Mouse (Mus musculus) c-Kit-positive CD71-positive TER-119-negative erythroid progenitor cells, embryonic 14.5 days (primary cell): ENCODE measurements around the gene Rhbdd2.

Experiments used
- DNase-seq: peaks from one replicate; pipeline ENCODE4 v3.0.0-alpha.2; 2013; ENCODE audit warnings: low read depth

Gene Rhbdd2

DNA sequence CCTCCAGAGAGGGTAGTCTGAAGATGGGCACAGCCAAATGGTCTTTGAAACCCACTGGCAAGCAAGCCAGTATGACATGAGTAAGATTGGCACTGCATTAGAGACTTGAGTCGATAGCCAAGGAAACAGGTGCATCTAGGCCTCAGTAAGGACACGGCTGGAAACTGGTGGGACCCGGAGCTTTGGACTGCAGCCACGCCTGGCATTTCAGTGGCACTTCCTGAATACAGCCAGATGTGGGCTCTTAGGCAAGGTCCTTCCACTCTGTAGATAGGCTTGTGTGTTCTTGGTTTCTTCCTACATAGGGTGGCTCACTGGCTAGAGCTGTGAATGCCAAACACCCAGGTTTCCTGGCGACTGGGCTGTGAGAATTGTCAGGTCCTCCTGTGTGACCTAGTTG, 12.9 kb downstream of the Rhbdd2 start:
- no peak for DNase-seq

GRCm38 (mm10) chr5:135646038-135646437, 13.6 kb downstream of the Rhbdd2 start:
- no peak for DNase-seq

GRCm38 (mm10) chr5:135648461-135649308, 16.3 kb downstream of the Rhbdd2 start:
- no peak for DNase-seq

- DNase-seq, result no peak
These were observed 16.9 kb downstream of the Rhbdd2 start for GRCm38 (mm10) chr5:135649309-135649633.

GRCm38 (mm10) chr5:135651536-135651935, 19.1 kb downstream of the Rhbdd2 start:
- no peak for DNase-seq

- DNase-seq, result no peak
These were observed 20.8 kb downstream of the Rhbdd2 start for GRCm38 (mm10) chr5:135653209-135653608.

GRCm38 (mm10) chr5:135656046-135656445, 23.6 kb downstream of the Rhbdd2 start:
- DNase-seq, result no peak

DNA sequence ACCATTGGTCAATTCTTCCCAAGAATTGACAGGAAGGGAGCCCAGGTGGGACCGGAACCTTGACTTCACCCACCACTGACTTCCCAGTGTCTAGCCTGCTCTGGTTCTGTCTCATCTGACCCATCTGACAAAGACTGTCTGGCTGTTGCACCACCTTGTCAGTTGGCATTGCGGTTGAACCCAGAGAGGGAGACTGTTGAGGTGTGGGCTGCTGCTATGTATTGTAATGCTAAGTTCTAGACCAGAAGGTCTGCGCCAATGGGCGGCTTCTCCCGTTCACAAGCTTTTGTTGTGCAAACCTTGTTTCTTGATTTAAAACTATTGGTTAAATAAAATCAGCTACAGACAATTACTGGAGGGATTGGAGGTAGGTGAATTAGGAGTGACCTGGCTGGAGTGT, 24.7 kb downstream of the Rhbdd2 start:
- no peak for DNase-seq

GRCm38 (mm10) chr5:135657703-135658373, 25.4 kb downstream of the Rhbdd2 start:
- DNase-seq, result peak; percentile 36

DNA sequence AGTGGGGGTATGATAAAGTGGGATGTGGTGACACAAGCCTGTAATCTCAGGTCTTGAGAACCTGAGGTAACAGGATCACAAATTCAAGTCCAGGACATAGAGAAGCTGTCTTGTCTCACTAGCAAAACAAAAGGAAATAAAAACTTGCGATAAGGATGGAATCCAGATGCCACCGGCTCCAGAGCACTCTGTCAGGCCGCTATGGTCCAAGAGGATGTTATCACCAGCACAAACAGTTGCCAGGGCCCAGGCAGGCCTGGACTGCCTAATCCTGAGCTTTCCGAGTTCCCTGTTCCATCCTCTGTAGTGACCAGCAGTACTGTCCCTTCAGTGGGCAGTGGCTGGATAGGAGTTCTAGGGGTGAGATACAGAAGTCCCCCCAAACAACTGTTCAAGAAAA, 27.5 kb downstream of the Rhbdd2 start:
- no peak for DNase-seq

- no peak for DNase-seq
These were observed 28.1 kb downstream of the Rhbdd2 start for GRCm38 (mm10) chr5:135660535-135660934.

DNA sequence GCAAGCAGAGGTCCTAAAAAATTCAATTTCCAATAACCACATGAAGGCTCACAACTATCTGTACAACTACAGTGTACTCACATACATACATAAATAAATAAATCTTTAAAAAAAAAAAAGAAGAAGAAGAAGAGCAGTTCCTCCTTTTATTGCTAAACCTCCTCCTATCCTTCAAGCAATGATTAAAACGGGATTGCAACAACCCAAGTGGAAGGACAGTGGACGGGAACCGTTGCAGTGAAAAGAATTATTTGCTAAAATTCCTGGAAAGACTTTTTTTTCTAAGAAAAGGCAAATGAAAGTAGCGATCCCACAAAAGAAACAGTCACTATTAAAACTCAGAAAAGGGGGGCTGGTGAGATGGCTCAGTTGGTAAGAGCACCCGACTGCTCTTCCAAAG, 34.5 kb downstream of the Rhbdd2 start:
- DNase-seq, result no peak

GRCm38 (mm10) chr5:135668071-135668470, 35.7 kb downstream of the Rhbdd2 start:
- no peak for DNase-seq

DNA sequence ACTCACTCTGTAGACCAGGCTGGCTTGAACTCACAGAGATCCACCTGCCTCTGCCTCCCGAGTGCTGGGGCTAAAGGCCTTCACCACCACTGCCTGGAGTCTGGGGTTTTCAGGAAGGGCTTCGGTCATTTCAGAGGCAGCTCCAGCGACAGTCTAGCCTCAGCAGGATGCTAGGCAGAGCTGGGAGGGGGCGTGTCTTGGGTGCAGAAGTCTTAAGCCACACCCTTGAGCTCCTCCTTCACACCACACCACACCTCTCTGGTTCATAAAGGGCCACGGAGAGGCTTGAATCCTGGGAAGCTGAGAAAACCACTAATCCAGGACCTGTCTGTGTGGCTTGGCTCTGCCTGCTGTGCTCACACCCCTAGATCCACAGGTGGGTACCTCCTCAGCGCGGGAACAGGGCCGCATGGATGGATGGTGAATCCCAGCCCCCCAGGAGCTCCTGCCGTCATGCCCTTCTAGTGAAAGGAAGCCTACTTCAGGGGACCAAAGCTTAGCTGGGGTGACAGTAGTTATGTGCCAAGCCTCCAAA, 37.4 kb downstream of the Rhbdd2 start, which contains the start of gene Por:
TSS of gene Por (plus strand) at position 293 of the 535 bp plus-strand sequence.
- DNase-seq, result peak; percentile 41

GRCm38 (mm10) chr5:135670881-135671280, 38.5 kb downstream of the Rhbdd2 start:
- no peak for DNase-seq

GRCm38 (mm10) chr5:135672509-135672908, 40.1 kb downstream of the Rhbdd2 start:
- no peak for DNase-seq

DNA sequence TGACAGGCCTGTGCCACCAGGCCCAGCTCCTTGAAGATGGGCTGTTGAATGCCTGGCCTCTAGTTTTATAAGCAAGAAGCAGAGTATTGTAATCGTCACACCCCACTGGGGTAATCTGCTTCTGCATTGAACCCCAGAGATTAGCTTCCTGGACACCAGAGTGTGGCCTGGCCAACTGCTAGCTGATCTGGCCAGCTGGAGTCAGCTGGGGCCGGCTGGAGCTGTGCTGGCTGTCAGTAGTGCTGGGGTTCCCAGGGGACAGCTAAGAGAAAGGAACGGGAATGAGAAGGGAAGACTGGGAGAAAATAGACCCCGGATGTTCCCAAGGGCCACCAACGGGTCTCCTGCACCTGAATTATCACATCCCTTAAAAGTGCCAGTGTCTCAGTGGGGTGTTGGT, 40.6 kb downstream of the Rhbdd2 start:
- no peak for DNase-seq

DNA sequence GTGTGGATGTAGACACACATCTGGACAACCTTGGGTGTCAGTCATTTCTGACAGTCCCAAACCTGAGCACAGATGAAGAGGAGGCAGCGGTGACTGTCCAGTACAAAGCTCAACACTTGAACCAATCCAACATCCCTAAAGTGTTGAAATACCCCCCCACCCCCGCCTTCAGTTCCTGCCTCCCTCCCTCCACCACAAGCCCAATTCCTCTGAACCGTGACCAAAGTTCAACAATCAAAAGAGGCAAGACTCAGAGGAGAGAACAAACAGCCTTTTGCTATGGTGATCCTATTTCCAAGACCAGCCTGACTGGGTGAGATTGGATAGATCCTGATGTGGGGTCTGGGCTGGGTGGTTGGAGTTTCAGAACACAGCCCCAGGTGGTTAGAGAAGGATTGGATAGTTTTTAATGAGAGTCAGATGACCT, 41.9 kb downstream of the Rhbdd2 start:
- DNase-seq, result no peak

GRCm38 (mm10) chr5:135674821-135675220, 42.4 kb downstream of the Rhbdd2 start:
- no peak for DNase-seq

DNA sequence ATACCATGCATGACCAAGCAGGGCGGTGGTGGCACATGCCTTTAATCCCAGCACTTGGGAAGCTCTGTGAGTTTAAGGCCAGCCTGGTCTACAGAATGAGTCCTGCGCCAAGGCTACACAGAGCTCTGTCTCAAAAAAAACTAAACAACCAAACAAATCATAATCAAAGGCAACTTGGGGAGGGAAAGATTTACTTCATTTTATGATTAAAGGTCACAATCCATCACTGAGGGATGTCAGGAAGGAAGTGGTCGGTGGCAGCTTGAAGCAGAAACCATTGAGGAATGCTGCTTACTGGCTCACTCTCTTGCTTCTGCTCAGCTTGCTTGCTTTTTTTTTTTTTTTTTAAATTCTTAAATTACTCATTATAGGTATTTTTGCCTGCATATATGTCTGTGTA, 44.3 kb downstream of the Rhbdd2 start:
- no peak for DNase-seq

- DNase-seq, result no peak
These were observed 44.8 kb downstream of the Rhbdd2 start for GRCm38 (mm10) chr5:135677251-135677650.

GRCm38 (mm10) chr5:135678481-135678880, 46.1 kb downstream of the Rhbdd2 start:
- no peak for DNase-seq

GRCm38 (mm10) chr5:135680967-135681545, 48.6 kb downstream of the Rhbdd2 start:
- DNase-seq, result no peak
